Mouse (Mus musculus): ENCODE results near the gene Lamp5.

The Lamp5 gene

DNA sequence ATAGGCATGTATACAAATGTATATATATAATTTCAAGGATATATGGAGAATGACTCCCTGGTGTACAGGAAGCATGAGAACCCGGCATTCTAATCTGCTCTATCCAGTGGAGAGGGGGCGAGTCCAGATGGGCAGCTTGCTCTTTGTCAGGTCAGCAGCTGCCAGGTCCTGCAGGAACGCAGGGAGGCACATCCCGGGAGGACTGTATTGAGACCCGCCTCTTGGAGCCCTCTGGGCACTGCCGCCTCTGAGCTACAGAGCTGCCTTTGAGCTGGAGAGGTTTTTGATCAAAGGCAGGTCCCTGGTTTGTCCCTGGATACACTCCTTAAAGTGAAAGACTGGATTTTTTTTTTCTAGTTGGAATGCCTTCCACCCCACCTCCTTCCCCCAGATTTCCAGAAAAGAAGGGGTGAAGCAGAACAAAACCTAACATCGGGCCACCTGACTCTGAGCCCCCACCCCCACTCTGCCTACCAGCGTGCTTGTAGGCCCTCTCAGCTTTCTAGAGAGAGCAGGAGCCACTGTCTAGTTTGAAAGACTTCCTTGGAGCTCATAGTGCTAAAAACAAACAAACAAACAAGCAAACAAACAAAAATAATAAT, at the start of gene Lamp5:
TSS of gene Lamp5 (plus strand) at position 552 of the 602 bp plus-strand sequence.
- in situ Hi-C loops (cut with MboI, MseI): no loop called here

DNA sequence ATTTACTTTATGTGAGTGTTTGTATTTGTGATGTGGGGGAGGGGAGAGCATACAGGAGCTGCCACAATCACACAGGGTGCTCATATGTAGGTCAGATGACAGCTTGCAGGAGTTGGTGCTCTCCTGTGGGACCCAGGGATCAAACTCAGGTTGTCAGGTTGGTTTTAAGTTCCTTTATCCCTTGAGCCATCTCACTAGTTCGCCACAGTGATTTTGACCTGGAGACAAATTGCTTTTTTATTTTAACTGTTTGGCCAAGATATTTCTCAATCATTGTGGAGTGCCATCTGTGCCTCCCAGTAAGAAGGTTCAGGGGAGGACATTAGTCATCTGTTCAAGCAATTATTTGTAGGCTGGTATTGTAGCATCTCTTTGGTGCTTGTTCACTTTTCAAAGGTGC, 48.2 kb upstream of the Lamp5 start:
- in situ Hi-C loops (cut with MboI, MseI): no loop called here

DNA sequence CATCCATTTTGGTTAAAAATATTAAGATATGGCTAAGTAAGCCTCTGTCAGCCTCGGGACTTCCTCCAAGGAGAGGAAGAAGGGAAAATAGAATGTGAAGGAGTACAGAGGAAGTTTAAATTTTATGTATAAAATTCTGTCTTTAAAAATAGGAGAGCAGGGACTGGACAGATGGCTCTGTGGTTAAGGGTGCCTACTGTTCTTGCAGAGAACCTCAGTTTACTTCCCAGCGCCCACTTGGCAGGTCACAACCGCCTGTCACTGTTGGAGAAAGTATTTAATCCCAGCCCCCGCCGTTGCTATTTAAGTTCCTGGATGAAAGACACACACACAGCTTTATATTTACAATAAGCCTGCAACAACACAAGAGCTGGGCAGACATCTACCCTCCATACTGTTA, 45.8 kb upstream of the Lamp5 start:
- in situ Hi-C loops (cut with MboI, MseI): no loop called here

DNA sequence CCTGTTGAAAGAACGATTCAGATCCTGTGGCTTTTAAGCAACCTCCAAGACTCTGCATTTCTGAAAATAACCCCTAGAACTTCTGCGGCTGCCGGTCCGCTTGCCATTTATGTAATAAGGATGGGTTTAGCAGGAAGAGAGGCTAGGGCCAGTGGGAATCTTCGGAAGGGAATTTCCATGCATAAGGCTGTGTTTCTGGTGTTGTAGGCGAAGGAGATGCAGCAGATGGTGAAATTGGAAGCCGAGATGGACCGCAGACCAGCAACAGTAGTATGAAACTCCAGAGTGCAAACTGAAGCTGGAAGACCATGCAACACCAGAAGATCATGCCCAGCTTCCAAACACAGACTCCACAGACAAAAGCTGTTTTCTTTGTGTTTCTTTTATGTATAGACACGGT, 39.3 kb upstream of the Lamp5 start:
- in situ Hi-C loops (cut with MboI, MseI): loop anchor here (10.0 kb wide), 1 partner anchor 462 kb away; no protein-coding TSS in a partner anchor

DNA sequence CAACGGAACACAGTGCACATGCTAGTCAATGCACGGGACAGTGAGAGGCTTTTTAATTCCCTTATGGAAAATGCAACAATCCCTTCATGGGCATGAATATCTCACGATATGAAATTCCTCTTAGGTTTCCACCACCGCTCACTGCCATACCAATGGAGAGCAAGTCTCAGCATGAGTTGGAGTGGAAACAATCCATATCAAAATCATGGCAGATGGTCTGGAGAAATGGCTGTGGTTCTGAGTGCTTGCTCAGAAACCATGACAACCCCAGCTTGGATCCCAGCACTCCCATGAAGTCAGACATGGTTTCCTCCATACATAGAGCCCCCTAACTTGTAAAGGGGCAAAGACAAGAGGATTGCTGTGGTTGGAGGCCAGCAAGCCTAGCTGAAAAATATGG, 3.6 kb upstream of the Lamp5 start:
- in situ Hi-C loops (cut with MboI, MseI): no loop called here

DNA sequence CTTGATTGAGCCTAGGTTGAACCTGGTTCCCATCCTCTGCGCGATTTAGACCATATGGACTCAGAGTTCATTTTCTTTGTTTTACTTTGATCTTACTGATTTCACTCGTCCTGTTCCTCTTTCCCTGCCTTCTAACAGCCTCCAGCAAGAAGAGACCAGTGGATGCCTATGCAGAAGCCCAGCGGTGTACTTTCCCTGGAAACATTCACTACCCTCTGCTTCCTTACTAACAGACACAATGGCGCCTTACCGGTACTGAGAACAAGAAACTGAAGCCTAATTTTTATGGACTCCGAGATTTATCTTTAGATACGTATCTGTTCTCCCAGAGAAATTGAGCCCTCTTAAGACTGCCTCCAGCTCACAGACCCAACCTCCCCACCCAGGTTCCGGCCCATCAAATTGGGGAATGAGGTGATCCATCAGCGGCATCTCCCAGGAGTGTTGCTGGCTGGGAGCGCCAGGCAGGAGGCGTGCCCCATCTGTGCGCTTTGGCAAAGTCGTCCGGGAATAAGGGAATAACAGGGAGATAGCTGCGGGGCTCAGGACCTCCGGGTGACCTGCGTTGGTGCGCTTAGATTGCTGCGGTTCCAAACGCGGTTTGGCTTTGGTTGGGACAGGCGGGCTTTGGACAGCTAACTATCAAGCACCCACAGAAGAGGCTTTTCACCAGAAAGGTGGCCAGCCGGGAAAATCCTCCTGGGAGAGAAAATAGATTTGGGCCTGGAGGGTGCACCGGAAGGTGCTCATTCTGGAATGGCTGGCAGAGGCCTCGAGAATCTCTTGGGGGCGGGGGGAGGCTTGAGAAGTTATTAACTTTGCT, 1.0 kb upstream of the Lamp5 start:
- in situ Hi-C loops (cut with MboI, MseI): no loop called here

DNA sequence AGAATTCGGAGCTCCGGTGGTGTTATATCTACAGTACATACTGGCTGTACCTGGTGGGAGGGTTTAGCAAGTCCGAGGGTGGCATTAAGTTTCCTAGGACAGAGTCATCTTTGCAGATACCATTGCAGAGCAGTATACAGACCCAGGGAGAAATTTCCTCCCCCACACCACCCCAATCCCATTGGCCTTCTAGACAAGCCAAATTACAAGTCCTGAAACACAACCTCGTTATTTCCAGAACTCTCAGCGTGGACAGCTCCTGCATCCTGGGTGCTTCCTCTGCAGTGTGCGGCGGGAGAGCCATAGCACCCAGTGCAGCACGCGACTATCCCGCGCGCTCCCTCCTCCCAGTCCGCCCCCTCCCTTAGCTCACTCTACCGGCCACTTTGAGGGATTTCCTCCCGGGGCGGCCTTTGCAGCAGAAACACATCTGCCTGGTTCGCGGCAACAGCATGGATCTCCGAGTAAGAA, 5.9 kb downstream of the Lamp5 start:
- in situ Hi-C loops (cut with MboI, MseI): no loop called here

DNA sequence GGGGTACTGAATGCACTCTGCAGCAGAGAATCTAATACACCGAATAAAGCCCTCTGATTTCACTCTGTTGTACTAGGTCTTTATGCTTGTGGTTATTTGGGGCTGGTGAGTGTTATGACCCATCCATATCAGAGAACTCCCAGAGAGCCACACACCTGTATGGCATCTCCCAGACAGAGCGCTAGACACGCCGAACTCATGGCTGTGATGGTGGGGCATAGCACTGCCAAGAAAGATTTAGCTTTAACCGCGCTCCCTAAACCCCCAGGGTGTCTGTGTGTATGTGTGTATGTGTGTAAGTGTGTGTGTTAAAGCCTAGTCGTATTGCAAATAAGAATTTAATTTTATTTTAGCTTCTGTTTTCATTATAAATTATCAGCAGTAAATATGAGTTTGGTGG, 6.4 kb downstream of the Lamp5 start:
- in situ Hi-C loops (cut with MboI, MseI): no loop called here

DNA sequence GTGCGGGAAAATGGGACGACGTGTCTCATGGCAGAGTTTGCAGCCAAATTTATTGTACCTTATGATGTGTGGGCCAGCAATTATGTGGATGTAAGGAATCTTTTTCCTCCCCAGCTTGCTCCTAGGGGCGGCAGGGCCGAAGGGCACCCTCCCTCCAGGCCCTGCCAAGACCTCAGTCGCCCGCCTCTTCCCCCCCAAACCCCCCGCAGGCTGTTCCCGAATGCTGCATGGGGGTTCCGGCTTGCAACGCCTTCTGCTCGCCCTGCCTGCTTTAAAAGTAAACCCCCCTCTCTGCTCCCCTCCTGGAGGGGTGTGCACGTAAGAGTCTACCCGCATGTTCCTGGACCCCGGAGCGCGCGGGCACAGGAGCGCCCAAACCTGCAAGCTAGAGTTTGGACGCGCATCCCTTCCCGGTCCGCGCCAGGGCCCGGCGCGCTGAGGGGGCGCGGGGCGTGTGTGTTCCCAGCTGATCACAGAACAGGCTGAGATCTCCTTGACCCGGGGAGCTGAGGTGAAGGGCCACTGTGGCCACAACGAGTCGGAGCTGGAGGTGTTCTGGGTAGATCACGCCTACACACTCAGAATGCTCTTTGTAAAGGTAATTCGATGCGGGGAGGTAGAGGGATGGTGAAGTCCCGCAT, 7.1 kb downstream of the Lamp5 start:
- in situ Hi-C loops (cut with MboI, MseI): no loop called here

DNA sequence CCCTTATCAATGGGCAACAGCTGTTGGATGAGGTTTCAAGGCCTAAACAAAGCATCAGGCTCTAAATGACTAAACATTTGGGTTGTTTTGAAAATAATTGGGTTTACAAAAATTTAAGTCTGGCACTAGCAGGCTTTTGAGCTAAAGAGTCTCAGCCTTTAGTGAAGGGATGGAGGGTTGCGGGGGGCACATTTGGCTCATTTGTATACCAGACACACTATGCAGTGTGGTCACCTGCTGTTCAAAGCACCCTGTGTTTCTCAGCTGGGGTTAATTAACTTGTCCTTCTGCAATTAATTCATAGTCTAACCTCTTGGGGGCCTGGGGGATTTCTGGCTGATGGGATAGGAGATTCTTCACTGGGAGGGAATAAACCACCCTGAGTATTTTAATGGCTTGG, 12.3 kb downstream of the Lamp5 start:
- in situ Hi-C loops (cut with MboI, MseI): no loop called here

DNA sequence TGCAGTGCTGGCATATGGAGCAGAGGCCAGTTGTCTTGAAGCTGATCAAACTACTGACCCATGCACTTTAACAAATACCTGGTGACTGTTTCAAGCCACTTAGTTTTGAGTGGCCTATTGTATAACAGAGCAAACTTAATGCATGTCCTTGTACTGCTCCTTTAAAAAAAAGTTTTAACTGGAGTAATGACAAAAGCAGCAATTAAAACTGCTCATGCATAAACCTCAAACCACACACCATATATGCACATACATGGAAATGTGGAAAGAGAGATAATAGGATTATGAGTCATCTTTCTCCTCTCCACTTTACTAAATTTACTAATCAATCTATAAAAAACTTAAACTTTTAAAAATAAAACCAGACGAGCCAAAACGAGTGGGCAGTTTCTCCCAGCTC, 43.9 kb downstream of the Lamp5 start:
- in situ Hi-C loops (cut with MboI, MseI): no loop called here

DNA sequence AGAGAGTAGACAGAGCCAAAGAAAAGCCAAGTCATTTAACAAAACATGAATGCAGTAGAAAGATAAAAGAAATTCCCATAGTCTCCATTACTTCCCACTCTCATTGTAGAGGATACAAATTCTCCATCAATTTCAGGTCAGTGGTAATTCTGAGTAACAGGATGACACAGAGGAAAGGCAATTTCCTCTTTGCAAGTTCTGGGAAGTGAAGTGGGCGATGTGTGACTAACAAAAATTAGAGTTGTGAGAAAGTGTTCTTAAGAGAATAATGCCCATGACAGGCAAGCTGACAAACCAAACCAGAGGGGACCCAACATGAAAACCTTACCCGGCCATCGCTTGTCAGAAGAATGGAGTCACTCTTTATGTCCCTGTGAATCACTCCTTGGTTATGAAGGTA, 45.1 kb downstream of the Lamp5 start:
- in situ Hi-C loops (cut with MboI, MseI): no loop called here

DNA sequence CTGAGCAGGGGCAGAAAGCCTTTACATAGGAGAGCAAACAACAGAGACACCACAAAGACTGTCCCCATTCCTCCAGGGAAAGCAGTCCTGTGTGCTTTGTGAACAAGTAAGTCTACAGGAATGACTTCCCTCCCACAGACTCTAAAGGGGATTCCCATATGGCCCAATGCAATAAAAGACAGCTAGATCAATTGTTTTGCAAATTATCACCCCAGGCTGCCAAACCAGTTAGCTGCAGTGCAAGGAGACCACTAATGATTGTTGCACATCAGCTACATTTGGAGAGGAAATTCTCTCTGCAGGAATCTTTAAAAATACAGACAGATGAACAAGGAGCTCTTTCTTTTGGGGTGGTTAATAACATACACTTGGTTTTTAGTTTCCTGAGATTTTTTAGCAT, 55.6 kb downstream of the Lamp5 start:
- in situ Hi-C loops (cut with MboI, MseI): loop anchor here (10.0 kb wide), 1 partner anchor 1123 kb away; no protein-coding TSS in a partner anchor

DNA sequence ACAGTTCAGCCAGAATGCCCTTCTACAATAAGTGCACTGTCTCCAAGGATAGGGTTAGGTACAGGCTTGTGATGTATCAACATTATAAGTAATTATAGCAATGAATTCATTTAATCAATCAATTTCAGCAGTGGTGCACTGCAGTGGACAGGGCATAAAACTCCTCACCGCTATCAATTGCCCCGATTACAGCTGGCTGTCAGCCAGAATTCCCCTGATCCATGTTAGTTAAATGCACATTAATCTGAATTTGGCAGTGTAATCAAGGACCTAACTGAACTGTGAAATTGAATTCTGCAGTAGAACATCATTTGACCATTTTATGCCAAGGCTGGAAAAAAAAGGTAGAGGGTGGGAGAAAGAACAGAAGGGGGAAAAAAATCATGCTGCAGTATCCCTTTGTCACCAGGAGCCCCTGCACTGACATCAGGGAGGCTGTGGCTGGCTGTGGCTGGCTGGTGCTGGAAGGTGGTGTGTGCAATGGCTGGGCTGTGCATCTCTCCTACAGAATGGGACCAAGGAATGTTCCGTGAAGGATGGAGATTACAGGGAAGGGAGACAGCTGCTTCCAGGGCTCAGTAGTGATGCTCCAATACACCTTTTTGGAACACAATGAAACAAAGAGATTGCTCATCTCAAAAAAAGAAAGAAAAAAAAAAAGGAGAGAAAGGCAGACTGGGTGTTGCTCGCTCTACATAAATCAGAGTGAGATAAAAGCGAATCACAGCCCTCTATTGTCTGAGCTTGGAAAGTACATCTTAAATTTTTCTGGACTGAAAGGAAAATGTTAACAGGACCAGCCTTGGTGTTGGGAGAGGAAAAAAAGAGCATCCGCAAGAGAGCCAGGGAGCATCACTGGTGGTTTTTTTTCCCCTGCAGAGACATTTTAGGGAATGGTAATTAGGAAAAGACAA, 56.3 kb downstream of the Lamp5 start:
- in situ Hi-C loops (cut with MboI, MseI): loop anchor here (10.0 kb wide), 1 partner anchor 1124 kb away; no protein-coding TSS in a partner anchor

DNA sequence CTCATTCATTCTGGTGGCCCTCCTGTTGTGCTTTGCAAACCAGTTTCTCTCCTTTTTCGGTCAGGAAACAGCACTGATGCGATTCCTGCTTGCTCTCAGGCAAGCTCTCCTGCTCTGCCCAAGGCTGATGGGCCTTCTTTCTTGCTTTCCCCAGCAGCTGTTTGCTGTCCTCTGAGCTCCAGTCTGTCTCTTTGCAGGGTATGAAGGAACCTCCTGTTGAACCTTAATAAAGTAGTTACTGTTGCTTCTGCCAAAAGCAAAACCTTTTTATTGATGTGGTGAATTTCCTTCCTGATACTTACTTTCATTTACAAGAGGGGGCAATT, 57.0 kb downstream of the Lamp5 start:
- in situ Hi-C loops (cut with MboI, MseI): loop anchor here (10.0 kb wide), 1 partner anchor 1124 kb away; no protein-coding TSS in a partner anchor

DNA sequence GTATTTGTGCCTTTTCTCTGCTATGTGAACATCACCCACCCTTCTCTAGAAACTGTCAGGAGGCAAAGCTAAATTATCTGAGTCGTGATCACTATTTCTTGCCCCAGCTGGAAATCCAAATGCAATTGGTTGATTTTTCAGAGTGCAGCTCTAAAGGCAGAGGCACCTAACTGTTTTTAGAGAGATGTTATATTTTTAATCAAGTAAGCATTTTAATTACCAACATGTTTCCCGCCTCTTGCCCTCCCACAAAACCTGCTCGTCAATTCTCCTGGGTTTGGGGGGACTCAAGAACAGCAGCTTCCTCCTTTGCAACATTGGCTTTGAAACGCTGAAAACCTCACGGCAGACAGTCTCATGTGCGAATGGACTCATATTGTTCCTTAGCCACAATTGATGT, 61.3 kb downstream of the Lamp5 start:
- in situ Hi-C loops (cut with MboI, MseI): no loop called here

DNA sequence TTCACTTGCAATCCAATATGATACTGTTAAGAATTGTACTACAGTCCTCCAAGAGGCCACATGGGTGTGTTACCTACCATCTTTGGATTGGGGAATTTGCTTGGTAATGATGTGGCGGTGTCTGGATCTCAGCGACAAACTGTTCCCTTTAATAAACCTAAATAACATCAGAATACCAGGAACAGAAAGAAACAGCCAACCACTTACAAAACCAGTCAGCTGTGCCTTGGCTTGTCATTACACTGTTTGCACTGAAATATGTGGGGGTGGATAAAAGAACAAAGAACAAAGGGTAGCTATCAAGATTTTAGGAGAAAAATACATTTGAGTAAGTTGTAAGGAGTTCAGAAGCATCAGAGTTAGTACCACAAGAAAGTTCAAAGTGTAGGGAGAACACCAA, 66.0 kb downstream of the Lamp5 start:
- in situ Hi-C loops (cut with MboI, MseI): no loop called here
